Mouse (Mus musculus) lung, postnatal 0 days (tissue): ENCODE data around the gene Baz2b.

Experiments
- CTCF ChIP-seq: IDR thresholded peaks from 2 replicates; pipeline ENCODE4 v1.5.1; 2016; ENCODE audit warnings: antibody characterized with exemption, mild to moderate bottlenecking
- EP300 ChIP-seq: IDR thresholded peaks from 2 replicates; pipeline ENCODE4 v1.6.1; 2016; ENCODE audit warnings: antibody characterized with exemption, mild to moderate bottlenecking, control low read depth

- TF ChIP-seq EP300 (peak; percentile 30; the same call in 1 of the 2 replicates), CTCF (no peak)
Measured at GRCm38 (mm10) chr2:60123911-60124647, 85.6 kb downstream of the Baz2b start.
